Mouse (Mus musculus): ENCODE measurements around the gene Atp6v0a4. TPM values are rescaled to one million over a fixed set of nuclear protein-coding genes. Genes with fewer than 3 reads are reported as not detected.

The Atp6v0a4 gene
- polyA plus RNA-seq, 1 experiment from 2014 or later, result 0.38 TPM

- no peaks in the 10 kb centered on the region for H3K27me3 ChIP-seq (ENCODE audit: control insufficient read depth, insufficient read depth, low read length)
- no peaks in the 10 kb centered on the region for H3K36me3 ChIP-seq (ENCODE audit: control insufficient read depth, insufficient read depth, low read length)
- no peak overlapping the region for H3K27ac ChIP-seq (replicated peaks in 1 of 2; ENCODE audit: control insufficient read depth in 1 of 2, insufficient read depth in 1 of 2, low read depth in 2 of 2, low read length in 2 of 2)
- no peak for ATAC-seq (ENCODE audit: insufficient number of reproducible peaks, insufficient read depth, low FRiP score, low read depth)
- H3K9me3 ChIP-seq (ENCODE audit: control insufficient read depth, low read length), result no peaks in the 10 kb centered on the region
- H3K9ac ChIP-seq (ENCODE audit: low read length), result no peak overlapping the region
- H3K4me3 ChIP-seq (ENCODE audit: control insufficient read depth in 1 of 2, insufficient read depth in 1 of 2, low read depth in 1 of 2, low read length in 2 of 2), result no peak overlapping the region
- WGBS, result 88% methylated on average over 16 of the region's 16 CpGs
- H3K4me2 ChIP-seq (ENCODE audit: low read length), result no peak overlapping the region
- H3K4me1 ChIP-seq (ENCODE audit: control insufficient read depth in 2 of 2, insufficient read depth in 2 of 2, low read length in 2 of 2), result no peaks in the 10 kb centered on the region
These were observed 33.5 kb upstream of the Atp6v0a4 start for GRCm38 (mm10) chr6:38157925-38158324.

- H3K27me3 ChIP-seq (ENCODE audit: control insufficient read depth, insufficient read depth, low read length), result no peaks in the 10 kb centered on the region
- no peak for ATAC-seq (ENCODE audit: insufficient number of reproducible peaks, insufficient read depth, low FRiP score, low read depth)
These were observed 31.8 kb upstream of the Atp6v0a4 start for GRCm38 (mm10) chr6:38156204-38156603.

GRCm38 (mm10) chr6:38152305-38152704 lies 27.9 kb upstream of the Atp6v0a4 start:
- Histone ChIP-seq H3K4me1 (ENCODE audit: control insufficient read depth in 2 of 2, insufficient read depth in 2 of 2, low read length in 2 of 2) (peaks cover 8 to 10% of the 10 kb centered on the region in 2 experiments), H3K36me3 (ENCODE audit: control insufficient read depth, insufficient read depth, low read length) (peaks cover 14% of the 10 kb centered on the region; the same call in 1 of the 2 replicates), H3K27me3 (ENCODE audit: control insufficient read depth, insufficient read depth, low read length) (no peaks in the 10 kb centered on the region), H3K4me2 (ENCODE audit: low read length) (no peak overlapping the region), H3K9me3 (ENCODE audit: control insufficient read depth, low read length) (no peaks in the 10 kb centered on the region), H3K9ac (ENCODE audit: low read length) (no peak overlapping the region), H3K27ac (replicated peaks in 1 of 2; ENCODE audit: control insufficient read depth in 1 of 2, insufficient read depth in 1 of 2, low read depth in 2 of 2, low read length in 2 of 2) (0 out of 4 replicates have a peak overlapping the region, but pooled peaks of 1 of the 2 experiments have one; percentile 22), H3K4me3 (ENCODE audit: control insufficient read depth in 1 of 2, insufficient read depth in 1 of 2, low read depth in 1 of 2, low read length in 2 of 2) (no peak overlapping the region)
- ATAC-seq (ENCODE audit: insufficient number of reproducible peaks, insufficient read depth, low FRiP score, low read depth), result no peak
- WGBS, result 35% methylated on average over 11 of the region's 11 CpGs

More at GRCm38 (mm10) chr6:38156204-38156603, 31.8 kb upstream of the Atp6v0a4 start:
- Histone ChIP-seq H3K4me1 (ENCODE audit: control insufficient read depth in 2 of 2, insufficient read depth in 2 of 2, low read length in 2 of 2) (peaks cover 8% of the 10 kb centered on the region in 2 experiments), H3K9ac (ENCODE audit: low read length) (no peak overlapping the region), H3K27ac (replicated peaks in 1 of 2; ENCODE audit: control insufficient read depth in 1 of 2, insufficient read depth in 1 of 2, low read depth in 2 of 2, low read length in 2 of 2) (no peak overlapping the region), H3K36me3 (ENCODE audit: control insufficient read depth, insufficient read depth, low read length) (no peaks in the 10 kb centered on the region), H3K4me2 (ENCODE audit: low read length) (no peak overlapping the region), H3K9me3 (ENCODE audit: control insufficient read depth, low read length) (no peaks in the 10 kb centered on the region), H3K4me3 (ENCODE audit: control insufficient read depth in 1 of 2, insufficient read depth in 1 of 2, low read depth in 1 of 2, low read length in 2 of 2) (no peak overlapping the region)
- 87% methylated on average over 5 of the region's 5 CpGs for WGBS

- ATAC-seq (ENCODE audit: insufficient number of reproducible peaks, insufficient read depth, low FRiP score, low read depth), result no peak
- Histone ChIP-seq H3K9ac (ENCODE audit: low read length) (no peak overlapping the region), H3K4me1 (ENCODE audit: control insufficient read depth in 2 of 2, insufficient read depth in 2 of 2, low read length in 2 of 2) (peaks cover 8 to 12% of the 10 kb centered on the region in 2 experiments), H3K36me3 (ENCODE audit: control insufficient read depth, insufficient read depth, low read length) (peaks cover 14% of the 10 kb centered on the region; the same call in 1 of the 2 replicates), H3K27me3 (ENCODE audit: control insufficient read depth, insufficient read depth, low read length) (no peaks in the 10 kb centered on the region), H3K27ac (replicated peaks in 1 of 2; ENCODE audit: control insufficient read depth in 1 of 2, insufficient read depth in 1 of 2, low read depth in 2 of 2, low read length in 2 of 2) (no peak overlapping the region), H3K9me3 (ENCODE audit: control insufficient read depth, low read length) (no peaks in the 10 kb centered on the region), H3K4me3 (ENCODE audit: control insufficient read depth in 1 of 2, insufficient read depth in 1 of 2, low read depth in 1 of 2, low read length in 2 of 2) (no peak overlapping the region), H3K4me2 (ENCODE audit: low read length) (no peak overlapping the region)
- WGBS, result 89% methylated on average over 19 of the region's 19 CpGs
These were observed 25.1 kb upstream of the Atp6v0a4 start for GRCm38 (mm10) chr6:38149483-38149882.

- 84% methylated on average over 10 of the region's 10 CpGs for WGBS
- H3K4me1 ChIP-seq (ENCODE audit: control insufficient read depth in 2 of 2, insufficient read depth in 2 of 2, low read length in 2 of 2), result peaks cover 8 to 14% of the 10 kb centered on the region in 2 experiments
- H3K4me3 ChIP-seq (ENCODE audit: control insufficient read depth in 1 of 2, insufficient read depth in 1 of 2, low read depth in 1 of 2, low read length in 2 of 2), result no peak overlapping the region
- H3K9ac ChIP-seq (ENCODE audit: low read length), result no peak overlapping the region
- H3K9me3 ChIP-seq (ENCODE audit: control insufficient read depth, low read length), result no peaks in the 10 kb centered on the region
- ATAC-seq (ENCODE audit: insufficient number of reproducible peaks, insufficient read depth, low FRiP score, low read depth), result no peak
- H3K27ac ChIP-seq (replicated peaks in 1 of 2; ENCODE audit: control insufficient read depth in 1 of 2, insufficient read depth in 1 of 2, low read depth in 2 of 2, low read length in 2 of 2), result no peak overlapping the region
- peaks cover 14% of the 10 kb centered on the region; the same call in 1 of the 2 replicates for H3K36me3 ChIP-seq (ENCODE audit: control insufficient read depth, insufficient read depth, low read length)
- H3K4me2 ChIP-seq (ENCODE audit: low read length), result no peak overlapping the region
- H3K27me3 ChIP-seq (ENCODE audit: control insufficient read depth, insufficient read depth, low read length), result no peaks in the 10 kb centered on the region
These were observed 24.2 kb upstream of the Atp6v0a4 start for GRCm38 (mm10) chr6:38148626-38149025.

- Histone ChIP-seq H3K9me3 (ENCODE audit: control insufficient read depth, low read length) (no peaks in the 10 kb centered on the region), H3K36me3 (ENCODE audit: control insufficient read depth, insufficient read depth, low read length) (peaks cover 14% of the 10 kb centered on the region; the same call in 1 of the 2 replicates), H3K9ac (ENCODE audit: low read length) (no peak overlapping the region), H3K27ac (replicated peaks in 1 of 2; ENCODE audit: control insufficient read depth in 1 of 2, insufficient read depth in 1 of 2, low read depth in 2 of 2, low read length in 2 of 2) (no peak overlapping the region), H3K4me3 (ENCODE audit: control insufficient read depth in 1 of 2, insufficient read depth in 1 of 2, low read depth in 1 of 2, low read length in 2 of 2) (no peak overlapping the region), H3K4me1 (ENCODE audit: control insufficient read depth in 2 of 2, insufficient read depth in 2 of 2, low read length in 2 of 2) (peaks cover 4 to 10% of the 10 kb centered on the region in 2 experiments), H3K27me3 (ENCODE audit: control insufficient read depth, insufficient read depth, low read length) (no peaks in the 10 kb centered on the region), H3K4me2 (ENCODE audit: low read length) (no peak overlapping the region)
- no peak for ATAC-seq (ENCODE audit: insufficient number of reproducible peaks, insufficient read depth, low FRiP score, low read depth)
- 76% methylated on average over 5 of the region's 5 CpGs for WGBS
These were observed 22.9 kb upstream of the Atp6v0a4 start for GRCm38 (mm10) chr6:38147301-38147700.

- no peaks in the 10 kb centered on the region for H3K27me3 ChIP-seq (ENCODE audit: control insufficient read depth, insufficient read depth, low read length)
- no peaks in the 10 kb centered on the region for H3K9me3 ChIP-seq (ENCODE audit: control insufficient read depth, low read length)
- H3K27ac ChIP-seq (replicated peaks in 1 of 2; ENCODE audit: control insufficient read depth in 1 of 2, insufficient read depth in 1 of 2, low read depth in 2 of 2, low read length in 2 of 2), result peak overlapping the region; percentile 5 to 62; a peak in 2 of 4 replicates
- H3K9ac ChIP-seq (ENCODE audit: low read length), result no peak overlapping the region
- no peak overlapping the region for H3K4me3 ChIP-seq (ENCODE audit: control insufficient read depth in 1 of 2, insufficient read depth in 1 of 2, low read depth in 1 of 2, low read length in 2 of 2)
- no peak for ATAC-seq (ENCODE audit: insufficient number of reproducible peaks, insufficient read depth, low FRiP score, low read depth)
- H3K36me3 ChIP-seq (ENCODE audit: control insufficient read depth, insufficient read depth, low read length), result peaks cover 14% of the 10 kb centered on the region; the same call in 1 of the 2 replicates
- no peak overlapping the region for H3K4me2 ChIP-seq (ENCODE audit: low read length)
- peaks cover 0 to 6% of the 10 kb centered on the region in 2 experiments; a peak in 3 of 4 replicates for H3K4me1 ChIP-seq (ENCODE audit: control insufficient read depth in 2 of 2, insufficient read depth in 2 of 2, low read length in 2 of 2)
- WGBS, result 68% methylated on average over 8 of the region's 8 CpGs
These were observed 21.2 kb upstream of the Atp6v0a4 start for GRCm38 (mm10) chr6:38145463-38146065.
